Mouse (Mus musculus): ENCODE measurements around the gene Tmem205. TPM values are rescaled to one million over a fixed set of nuclear protein-coding genes. Genes with fewer than 3 reads are reported as not detected.

The Tmem205 gene
- 10 to 100 TPM; 18.9 to 21.4 TPM for total RNA-seq (2021)
- long read RNA-seq, experiment 1, partial matches to known transcripts, result 0 of 8 reads
- long read RNA-seq, experiment 1, other reads (novel, unspliced or antisense), result 3 of 8 reads
- long read RNA-seq, experiment 2, transcript Tmem205-201 (4 exons, 785 nt), result major isoform, 5 of 14 reads
- long read RNA-seq, experiment 2, partial matches to known transcripts, result 2 of 14 reads
- long read RNA-seq, experiment 2, other reads (novel, unspliced or antisense), result 6 of 14 reads

GRCm38 (mm10) chr9:21927208-21927753 lies at the start of gene Tmem205, which contains the start of gene Ccdc159:
Gene Tmem205, minus strand, starts transcription at chr9:21927556.
Gene Ccdc159, plus strand, starts transcription at chr9:21927471.
- DNase-seq (ENCODE audit: low spot score in 2 of 2), result peak; percentile 70 to 89

DNA sequence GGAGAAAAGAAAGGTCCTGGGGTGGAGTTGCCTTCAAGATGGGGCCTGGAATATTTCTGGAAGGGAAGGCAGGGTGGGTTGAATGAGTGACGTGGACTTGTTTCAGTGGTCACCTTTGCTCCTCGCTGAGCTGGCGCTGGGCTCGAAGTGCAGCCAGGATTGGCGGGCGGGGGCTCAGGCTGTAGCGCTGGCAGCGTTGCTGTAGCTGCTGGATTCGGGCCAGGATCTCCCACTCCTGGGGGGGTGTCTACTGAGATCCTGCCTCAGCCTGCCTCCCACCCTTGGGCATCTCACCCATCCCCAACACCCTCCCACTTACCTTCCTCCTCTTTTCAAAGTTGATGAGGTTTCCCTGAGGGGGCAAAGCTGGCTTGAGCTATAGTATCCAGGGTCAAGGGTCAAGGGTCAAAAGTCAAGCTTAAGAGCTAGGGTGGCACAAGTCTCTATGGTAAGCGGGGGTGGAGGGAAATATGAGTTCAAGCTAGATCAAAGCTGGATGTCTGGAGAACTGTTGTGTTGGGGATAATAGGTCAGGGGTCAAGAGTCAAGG lies 49.3 kb upstream of the Tmem205 start:
- no peak for DNase-seq (ENCODE audit: low spot score in 2 of 2)

- DNase-seq (ENCODE audit: low spot score in 2 of 2), result no peak
These were observed 41.9 kb upstream of the Tmem205 start for GRCm38 (mm10) chr9:21969304-21969703.

GRCm38 (mm10) chr9:21968883-21969282 lies 41.5 kb upstream of the Tmem205 start:
- no peak for DNase-seq (ENCODE audit: low spot score in 2 of 2)

DNA sequence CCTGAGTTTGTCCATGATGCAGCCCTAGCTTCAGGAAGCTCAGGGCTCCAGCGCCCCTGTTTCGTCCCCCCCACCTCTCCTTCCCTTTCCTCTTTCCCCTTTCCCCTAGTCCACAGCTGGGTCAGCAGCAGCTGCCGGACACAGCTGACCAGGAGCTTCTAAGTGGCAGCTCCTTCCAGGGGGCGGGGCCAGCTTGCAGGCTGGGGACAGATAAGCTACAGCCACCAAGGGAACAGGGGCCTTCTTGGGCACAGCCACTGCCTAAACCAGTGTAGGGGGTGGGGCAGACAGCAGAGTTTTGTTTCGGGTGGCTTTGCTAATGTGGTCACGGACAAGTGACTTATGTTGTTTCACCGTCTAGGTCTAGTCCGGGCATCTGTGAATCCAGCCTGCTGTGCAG lies 36.1 kb upstream of the Tmem205 start, which contains the start of gene Epor:
TSS of gene Epor (minus strand) at position 90 of the 400 bp plus-strand sequence.
- peak in 1 of 2 experiments; percentile 79 for DNase-seq (ENCODE audit: low spot score in 2 of 2)

GRCm38 (mm10) chr9:21962416-21963059 lies 35.2 kb upstream of the Tmem205 start:
- DNase-seq (ENCODE audit: low spot score in 2 of 2), result peak in 1 of 2 experiments; percentile 72

DNA sequence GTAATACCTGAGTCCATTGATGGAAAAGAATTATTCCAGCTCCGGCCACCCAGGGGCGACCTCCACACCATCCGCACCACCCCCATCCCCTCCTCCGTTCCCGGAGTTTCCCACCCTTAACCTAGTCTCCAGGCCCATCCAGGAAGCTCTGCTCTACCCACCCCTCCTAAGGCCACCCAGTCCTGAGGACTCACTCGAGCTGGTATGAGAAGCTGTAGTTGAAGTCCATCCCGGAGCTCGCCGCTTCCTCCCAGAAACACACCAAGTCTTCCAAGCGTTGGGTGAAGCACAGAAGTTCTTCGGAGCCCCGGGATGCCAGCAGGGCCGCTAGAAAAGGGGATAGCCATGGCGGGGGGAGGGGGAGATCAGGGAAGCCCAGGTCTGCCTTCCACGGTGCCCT lies 34.7 kb upstream of the Tmem205 start:
- DNase-seq (ENCODE audit: low spot score in 2 of 2), result no peak

DNA sequence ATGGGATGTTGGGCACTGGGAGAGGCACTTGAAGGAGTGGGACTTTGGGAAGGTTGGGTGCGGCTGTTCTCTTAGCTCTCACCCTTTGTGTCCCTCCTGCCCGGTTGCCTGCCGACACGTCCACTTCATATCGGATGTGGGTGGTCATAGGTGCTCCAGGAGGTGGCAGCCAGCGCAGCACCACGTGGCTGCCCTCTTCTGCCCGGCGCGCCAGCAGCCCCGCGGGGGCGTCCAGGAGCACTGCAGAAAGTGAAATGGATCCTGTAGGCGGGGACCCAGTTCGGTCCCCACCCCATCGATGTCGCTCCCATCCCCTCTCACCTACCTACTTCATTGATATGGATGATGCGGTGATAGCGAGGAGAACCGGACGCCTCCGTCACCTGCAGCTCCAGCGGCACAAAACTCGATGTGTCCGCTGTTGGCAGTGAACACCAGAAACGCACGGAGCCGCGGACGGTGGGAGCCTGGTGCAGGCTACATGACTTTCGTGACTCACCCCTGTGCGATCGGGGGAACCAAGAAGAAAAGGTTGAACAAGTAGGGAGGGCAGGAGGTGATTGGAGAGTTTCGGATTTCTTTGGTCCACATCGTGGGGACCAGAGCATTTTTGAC lies 34.1 kb upstream of the Tmem205 start:
- DNase-seq (ENCODE audit: low spot score in 2 of 2), result no peak

DNA sequence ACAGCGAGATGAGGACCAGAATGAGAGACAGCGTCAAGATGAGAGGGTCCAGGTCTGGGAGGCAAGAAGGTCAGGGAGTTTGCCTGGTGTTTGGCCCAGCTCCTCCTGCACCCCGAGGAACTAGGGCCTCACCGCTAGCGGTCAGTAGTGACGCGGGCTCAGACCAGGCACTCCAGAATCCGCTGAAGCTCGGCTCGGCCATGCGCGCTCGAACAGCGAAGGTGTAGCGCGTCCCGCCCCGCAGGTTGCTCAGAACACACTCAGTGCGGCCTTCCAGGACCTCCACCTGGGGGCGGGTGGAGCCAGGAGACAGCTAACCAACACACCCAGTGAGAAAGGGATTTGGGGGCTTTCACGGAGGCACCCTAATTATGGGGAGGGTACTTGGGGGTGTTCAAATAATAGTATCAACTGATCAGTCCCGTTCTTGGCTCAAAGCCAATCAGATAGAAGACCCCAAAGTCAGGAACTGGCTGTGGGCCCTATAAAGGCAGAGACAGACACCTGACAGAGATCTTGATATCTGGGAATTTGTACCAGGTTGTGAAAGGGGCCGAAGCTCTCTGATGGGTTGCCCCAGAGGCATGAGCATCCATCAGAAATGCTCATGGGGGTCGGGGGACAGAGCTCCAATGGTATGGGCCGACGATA lies 33.3 kb upstream of the Tmem205 start:
- peak in 1 of 2 experiments; percentile 26 for DNase-seq (ENCODE audit: low spot score in 2 of 2)

DNA sequence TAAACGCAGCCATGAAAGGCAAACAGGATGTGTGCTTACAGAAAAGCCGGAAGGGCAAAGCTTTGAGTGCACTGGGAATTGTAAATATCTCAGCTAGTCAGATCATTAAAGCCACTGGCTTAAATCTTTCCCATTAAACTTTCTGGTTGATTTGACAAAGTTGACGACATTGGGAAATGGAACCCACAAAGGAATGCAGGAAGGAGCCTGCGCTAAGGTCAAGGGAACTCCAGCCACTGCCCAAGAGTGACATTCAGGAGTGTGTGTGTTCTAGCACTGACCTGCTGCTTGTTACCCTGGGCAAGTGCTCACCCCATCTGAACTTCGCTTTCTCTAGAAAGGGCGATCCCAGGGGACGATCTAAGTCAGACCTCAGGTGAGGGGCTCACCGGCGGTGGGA lies 32.8 kb upstream of the Tmem205 start:
- no peak for DNase-seq (ENCODE audit: low spot score in 2 of 2)

GRCm38 (mm10) chr9:21959244-21959643 lies 31.9 kb upstream of the Tmem205 start:
- no peak for DNase-seq (ENCODE audit: low spot score in 2 of 2)

DNA sequence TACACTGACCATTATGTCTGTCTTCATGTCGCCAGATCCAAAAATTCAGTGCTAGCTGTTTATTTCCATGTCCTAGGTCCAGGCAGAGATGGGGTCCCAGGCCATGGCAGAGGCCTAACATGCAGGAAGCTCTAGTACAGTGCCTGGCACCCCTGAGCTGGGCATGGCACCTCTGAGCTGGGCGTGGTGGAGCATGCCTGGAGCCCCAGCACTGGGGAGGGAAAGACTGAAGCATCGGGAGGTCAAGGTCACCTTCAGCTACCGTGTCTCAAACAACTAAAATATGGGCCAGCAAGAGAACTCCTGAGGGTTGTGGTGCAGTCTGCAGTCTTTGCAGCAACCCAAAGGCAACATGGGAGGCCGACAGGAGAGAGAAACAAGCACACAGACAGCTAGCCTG lies 31.0 kb upstream of the Tmem205 start:
- no peak for DNase-seq (ENCODE audit: low spot score in 2 of 2)

DNA sequence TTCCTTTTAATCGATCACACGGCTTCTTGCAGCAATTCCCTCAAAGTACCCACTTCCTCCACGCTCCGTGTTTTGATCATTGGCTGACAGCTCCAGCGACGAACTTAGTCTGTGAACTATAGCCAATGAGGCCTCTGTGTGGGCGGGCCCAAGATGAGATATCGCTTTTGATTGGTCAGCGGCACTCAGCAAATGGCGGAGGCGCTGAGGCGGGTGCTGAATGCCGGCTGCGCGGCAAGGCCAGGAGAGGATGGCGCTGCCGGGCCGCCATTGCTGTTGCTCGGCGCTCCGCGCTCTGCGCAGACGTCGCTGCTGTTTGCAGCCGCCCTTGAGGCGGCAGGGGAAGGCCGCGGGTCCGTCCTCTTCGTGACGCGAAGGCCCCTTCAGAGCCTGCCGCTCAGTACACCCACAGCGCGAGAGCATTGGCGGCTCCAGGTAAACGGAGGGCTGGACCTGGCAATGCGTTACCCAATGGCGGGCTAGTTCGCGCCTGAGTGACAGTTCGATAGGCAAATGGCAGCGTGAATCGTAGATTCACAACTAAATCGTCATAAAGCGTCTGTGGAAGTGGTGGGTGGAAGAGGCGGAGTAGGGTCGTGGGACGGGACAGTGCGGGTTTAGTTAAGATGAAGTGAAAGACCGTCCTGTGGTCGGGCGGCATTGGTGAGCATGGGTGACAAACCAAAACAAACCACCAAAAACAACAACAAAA lies 28.4 kb upstream of the Tmem205 start, which contains the start of gene Swsap1:
TSS of gene Swsap1 (plus strand) at position 186 of the 712 bp plus-strand sequence.
- peak; percentile 88 to 97 for DNase-seq (ENCODE audit: low spot score in 2 of 2)

DNA sequence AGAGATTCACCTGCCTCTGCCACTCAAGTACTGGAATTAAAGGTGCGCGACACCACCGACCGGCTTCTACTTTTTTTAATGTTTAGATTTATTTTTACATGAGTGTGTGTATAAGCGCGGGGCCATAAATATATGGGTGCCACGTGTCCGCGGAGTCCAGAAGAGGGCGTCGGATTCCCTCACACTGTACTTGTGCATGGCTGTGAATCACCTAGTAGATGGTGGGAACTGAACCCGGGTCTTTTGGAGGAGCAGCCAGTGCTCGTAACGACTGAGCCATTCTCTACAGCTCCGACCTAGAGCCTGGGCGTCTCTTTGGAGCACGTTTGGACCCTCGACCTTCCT lies 27.8 kb upstream of the Tmem205 start:
- no peak for DNase-seq (ENCODE audit: low spot score in 2 of 2)

DNA sequence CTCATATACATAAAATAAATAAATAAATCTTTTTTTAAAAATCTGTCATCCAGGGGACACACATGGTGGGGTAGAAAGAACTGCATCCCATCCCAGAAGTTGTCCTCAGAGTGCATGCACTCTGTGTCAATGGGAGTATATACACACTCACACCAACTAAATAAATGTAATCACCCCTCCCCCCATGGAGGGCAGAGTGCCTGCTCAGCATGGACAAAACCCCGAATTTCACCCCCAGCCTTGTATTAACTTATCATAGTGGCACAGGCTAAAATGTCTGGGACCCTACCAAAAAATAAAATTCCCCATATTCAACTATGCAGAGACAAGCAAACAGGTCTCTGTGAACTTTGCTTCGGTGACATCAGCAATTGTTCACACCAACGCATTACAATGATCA lies 27.3 kb upstream of the Tmem205 start:
- DNase-seq (ENCODE audit: low spot score in 2 of 2), result no peak

- no peak for DNase-seq (ENCODE audit: low spot score in 2 of 2)
These were observed 26.2 kb upstream of the Tmem205 start for GRCm38 (mm10) chr9:21953600-21953999.

- no peak for DNase-seq (ENCODE audit: low spot score in 2 of 2)
These were observed 24.6 kb upstream of the Tmem205 start for GRCm38 (mm10) chr9:21951977-21952376.

DNA sequence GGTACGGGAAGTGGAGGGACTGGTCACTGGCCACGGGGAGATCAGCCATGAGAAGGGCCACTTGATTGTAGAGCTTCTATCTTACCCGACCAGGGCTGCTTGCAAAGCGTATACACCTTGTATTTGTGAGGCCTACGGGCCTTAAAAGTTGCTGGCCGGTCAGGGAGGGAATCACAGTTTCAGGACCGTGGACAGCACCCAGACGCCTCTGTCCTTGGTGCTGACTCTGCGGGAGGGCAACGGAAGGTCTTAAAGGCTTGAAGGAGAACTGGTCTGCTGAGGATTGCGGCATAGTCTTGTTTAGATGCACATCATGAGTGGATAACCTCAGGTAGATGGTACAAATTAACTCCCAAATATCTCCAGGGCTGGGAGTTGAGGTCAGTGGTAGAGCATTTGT lies 23.0 kb upstream of the Tmem205 start:
- peak; percentile 52 to 68 for DNase-seq (ENCODE audit: low spot score in 2 of 2)

DNA sequence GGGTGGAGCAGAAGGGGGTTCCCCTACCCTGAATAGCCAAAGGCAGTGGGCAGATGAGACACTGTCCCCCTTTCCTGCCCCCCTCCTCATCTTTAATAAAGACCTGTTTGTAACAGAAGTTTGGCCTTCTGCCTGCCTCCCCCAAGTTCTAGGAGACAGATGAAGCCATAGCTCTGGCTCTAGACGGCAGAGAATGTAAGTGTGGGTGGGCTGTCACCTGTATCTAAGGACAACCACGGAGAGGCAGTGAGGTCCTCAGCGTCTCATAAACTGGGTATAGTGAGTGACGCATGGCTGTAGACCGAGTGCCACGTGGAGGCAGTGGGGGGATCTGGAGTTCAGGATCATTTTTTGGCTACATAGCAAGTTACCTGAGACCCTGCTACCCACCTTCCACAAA lies 21.4 kb upstream of the Tmem205 start:
- DNase-seq (ENCODE audit: low spot score in 2 of 2), result no peak

DNA sequence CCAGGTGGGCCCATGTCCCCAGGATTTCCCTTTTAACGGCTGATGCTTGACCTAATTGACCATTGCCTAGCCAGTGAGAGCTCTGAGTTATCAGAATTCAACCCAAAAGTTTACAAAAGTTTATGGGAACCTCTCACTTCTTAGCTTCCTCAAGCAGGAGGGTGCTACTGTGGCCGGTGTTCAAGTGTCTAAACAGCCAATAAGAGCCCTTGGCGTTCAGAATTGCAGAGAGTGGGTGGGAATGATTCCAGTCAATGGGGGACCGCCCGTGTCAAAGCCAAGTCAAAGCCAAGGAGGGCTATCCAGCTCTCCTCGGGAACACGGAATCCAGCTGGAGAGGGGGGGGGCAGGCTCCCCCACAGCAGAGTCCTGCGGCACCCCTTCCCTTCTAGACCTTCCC lies 20.8 kb upstream of the Tmem205 start:
- DNase-seq (ENCODE audit: low spot score in 2 of 2), result no peak

All from gastrocnemius, postnatal 4 days (tissue).